Mouse (Mus musculus) kidney, embryonic 15.5 days (tissue): ENCODE measurements around the gene Bmper. TPM values are rescaled to one million over a fixed set of nuclear protein-coding genes. Genes with fewer than 3 reads are reported as not detected.

Experiments
- ATAC-seq: fragments of 200-750 bp; cut with Nextera tagmentation; replicated peaks from 2 replicates; pipeline ENCODE4 v1.8.0; 2017; ENCODE audit warnings: moderate TSS enrichment; ENCODE audit not compliant: low FRiP score
- H3K27ac ChIP-seq: fragments of 300-500 bp; sonication (generic); 2 replicates; pipeline ENCODE4 v1.5.1; 2015; ENCODE audit warnings: mild to moderate bottlenecking, inconsistent platforms
- H3K27me3 ChIP-seq: fragments of 300-500 bp; sonication (generic); 2 replicates; pipeline ENCODE4 v1.6.1; 2015; ENCODE audit warnings: inconsistent platforms
- H3K36me3 ChIP-seq: fragments of 300-500 bp; sonication (generic); 2 replicates; pipeline ENCODE4 v1.6.1; 2015; ENCODE audit warnings: inconsistent platforms
- H3K4me1 ChIP-seq: fragments of 300-500 bp; sonication (generic); 2 replicates; pipeline ENCODE4 v1.6.1; 2015; ENCODE audit warnings: inconsistent platforms
- H3K4me2 ChIP-seq: fragments of 300-500 bp; sonication (generic); 2 replicates; pipeline ENCODE4 v1.6.1; 2015; ENCODE audit warnings: moderate library complexity, mild to moderate bottlenecking, inconsistent platforms
- H3K4me3 ChIP-seq: fragments of 300-500 bp; sonication (generic); replicated peaks from 2 replicates; pipeline ENCODE4 v1.5.1; 2015; ENCODE audit warnings: mild to moderate bottlenecking, inconsistent platforms
- H3K9ac ChIP-seq: fragments of 300-500 bp; sonication (generic); 2 replicates; pipeline ENCODE4 v1.6.1; 2015; ENCODE audit warnings: mild to moderate bottlenecking, inconsistent platforms
- H3K9me3 ChIP-seq: fragments of 300-500 bp; sonication (generic); replicated peaks from 2 replicates; pipeline ENCODE4 v1.6.1; 2016; ENCODE audit warnings: inconsistent platforms
- WGBS: fragments of 180-500 bp; shearing (Covaris S2); methylation state at CpG from one replicate; pipeline ENCODE4 v1.1.7; 2015; ENCODE audit warnings: mixed read lengths; 5-methylcytosine and 5-hydroxymethylcytosine counted together
- polyA plus RNA-seq: library from polyadenylated mRNA; unstranded; fragments of >200 nt; fragmentation: Nextera tagmentation; extraction: Ambion mirVana; gene quantifications from 2 replicates; pipeline ENCODE4 v1.2.1, GENCODE M21; 2015

The Bmper gene
- polyA plus RNA-seq, 1 experiment from 2014 or later: 23.5 TPM

GRCm38 (mm10) chr9:23462949-23463608 is 240.2 kb downstream of the Bmper start:
- ATAC-seq: 0 out of 2 replicates have a peak, but pooled peaks have one; percentile 33
- H3K9ac ChIP-seq: no peak overlapping the region

DNA sequence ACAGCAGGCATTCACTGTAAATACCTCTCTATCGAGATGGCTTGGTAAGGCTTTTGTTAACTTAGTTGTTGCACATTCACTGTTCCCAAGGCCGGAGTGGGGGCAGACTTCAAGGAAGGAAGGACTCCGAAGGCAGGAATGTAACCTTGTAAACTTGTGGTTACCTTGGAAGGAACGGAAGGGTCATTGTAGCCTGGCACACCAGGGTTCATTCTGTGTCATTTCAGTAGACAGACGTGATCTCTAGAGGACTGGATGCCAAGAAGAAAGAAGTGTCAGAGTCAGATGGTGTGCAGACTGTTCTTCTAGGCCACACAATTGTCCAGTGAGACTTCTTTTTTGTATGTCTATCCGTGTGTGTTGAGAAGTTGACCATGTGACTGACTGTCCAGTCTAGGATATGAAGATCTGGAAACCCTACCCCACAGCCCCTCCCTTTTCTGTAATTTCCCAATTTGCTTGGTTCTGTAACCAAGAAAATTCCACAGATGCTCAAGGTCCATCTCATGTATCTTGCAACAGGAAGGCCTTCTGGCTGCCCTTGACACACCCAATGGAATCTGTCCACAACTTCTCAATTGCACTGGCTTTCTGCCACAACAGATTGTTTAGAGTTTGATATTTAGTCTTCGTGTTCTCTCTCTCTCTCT is 242.2 kb downstream of the Bmper start:
- H3K27me3 ChIP-seq: no peaks in the 10 kb centered on the region
- no peak for ATAC-seq
- no peaks in the 10 kb centered on the region for H3K36me3 ChIP-seq
- no peak overlapping the region for H3K4me3 ChIP-seq
- no peak overlapping the region for H3K27ac ChIP-seq
- no peak overlapping the region for H3K4me2 ChIP-seq
- no peak overlapping the region for H3K9ac ChIP-seq
- H3K4me1 ChIP-seq: no peaks in the 10 kb centered on the region
- 81% methylated on average over 7 of the region's 7 CpGs for WGBS
- H3K9me3 ChIP-seq: no peaks in the 10 kb centered on the region

More at GRCm38 (mm10) chr9:23462949-23463608, 240.2 kb downstream of the Bmper start:
- no peak overlapping the region for H3K4me3 ChIP-seq
- WGBS: 34% methylated on average over 3 of the region's 3 CpGs
- no peaks in the 10 kb centered on the region for H3K4me1 ChIP-seq
- no peaks in the 10 kb centered on the region for H3K36me3 ChIP-seq
- H3K27me3 ChIP-seq: no peaks in the 10 kb centered on the region
- H3K9me3 ChIP-seq: no peaks in the 10 kb centered on the region
- H3K4me2 ChIP-seq: no peak overlapping the region
- no peak overlapping the region for H3K27ac ChIP-seq

GRCm38 (mm10) chr9:23469886-23470285 is 247.0 kb downstream of the Bmper start:
- Histone ChIP-seq H3K27ac (no peak overlapping the region), H3K27me3 (no peaks in the 10 kb centered on the region), H3K4me2 (no peak overlapping the region), H3K36me3 (no peaks in the 10 kb centered on the region), H3K4me3 (no peak overlapping the region), H3K9me3 (no peaks in the 10 kb centered on the region), H3K4me1 (no peaks in the 10 kb centered on the region), H3K9ac (no peak overlapping the region)
- 42% methylated on average over 1 of the region's 1 CpGs for WGBS
- no peak for ATAC-seq

DNA sequence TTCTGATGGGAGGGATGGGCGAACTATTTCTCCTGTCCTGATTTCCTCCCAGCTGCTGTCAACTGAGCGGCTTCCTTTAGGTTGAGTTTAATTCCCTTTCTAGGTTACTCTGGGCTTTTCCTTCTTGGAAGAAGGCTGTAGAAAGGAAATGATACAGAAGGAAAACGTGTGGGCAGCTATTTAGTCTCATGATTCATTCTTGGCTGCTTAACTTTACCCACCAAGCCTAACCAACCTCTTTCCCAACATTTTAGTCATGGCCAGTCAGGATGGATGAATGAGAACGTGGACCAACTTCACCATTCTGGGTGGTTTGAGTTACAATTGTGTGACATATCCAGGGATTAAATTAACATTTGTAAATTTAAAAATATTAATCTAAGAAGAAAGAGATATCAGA is 263.0 kb downstream of the Bmper start:
- H3K27me3 ChIP-seq: no peaks in the 10 kb centered on the region
- H3K4me2 ChIP-seq: no peak overlapping the region
- 71% methylated on average over 4 of the region's 4 CpGs for WGBS
- no peaks in the 10 kb centered on the region for H3K4me1 ChIP-seq
- ATAC-seq: no peak
- no peaks in the 10 kb centered on the region for H3K36me3 ChIP-seq
- H3K9ac ChIP-seq: no peak overlapping the region
- no peaks in the 10 kb centered on the region for H3K9me3 ChIP-seq
- H3K27ac ChIP-seq: no peak overlapping the region
- no peak overlapping the region for H3K4me3 ChIP-seq

DNA sequence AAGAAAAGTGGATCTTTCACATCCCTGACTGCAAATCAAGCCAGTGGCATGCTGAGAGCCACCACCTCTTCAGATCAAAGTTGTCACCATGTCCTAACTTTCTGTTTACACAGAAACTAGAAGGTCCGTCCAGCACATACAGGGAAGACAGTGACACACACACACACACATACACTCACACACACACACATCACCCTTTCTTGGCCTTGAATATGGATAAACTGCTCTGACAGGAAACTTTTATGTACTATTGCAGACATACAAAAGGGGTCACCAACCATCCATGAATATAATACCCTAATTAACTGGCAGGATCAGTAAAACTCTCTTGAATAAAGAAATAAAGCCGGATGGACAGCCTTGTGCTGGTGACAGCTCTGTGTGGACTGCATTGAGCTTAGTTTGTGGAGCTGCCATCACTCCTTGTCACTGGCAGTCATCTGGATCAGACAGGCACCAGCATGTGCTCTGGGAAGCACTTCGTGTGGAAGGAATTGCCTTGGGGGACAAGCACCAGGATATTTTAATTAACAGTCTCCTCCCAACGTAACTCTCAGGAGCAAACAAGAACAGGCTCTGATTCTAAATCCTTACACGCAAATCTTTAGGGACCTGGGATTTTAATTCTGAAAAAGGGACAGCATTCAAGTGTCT is 264.0 kb downstream of the Bmper start:
- no peak overlapping the region for H3K27ac ChIP-seq
- H3K27me3 ChIP-seq: no peaks in the 10 kb centered on the region
- H3K4me3 ChIP-seq: no peak overlapping the region
- no peak for ATAC-seq
- no peaks in the 10 kb centered on the region for H3K9me3 ChIP-seq
- no peak overlapping the region for H3K9ac ChIP-seq
- no peak overlapping the region for H3K4me2 ChIP-seq
- no peaks in the 10 kb centered on the region for H3K36me3 ChIP-seq
- H3K4me1 ChIP-seq: no peaks in the 10 kb centered on the region
- 62% methylated on average over 5 of the region's 5 CpGs for WGBS

- Histone ChIP-seq H3K9me3 (no peaks in the 10 kb centered on the region), H3K4me3 (no peak overlapping the region), H3K9ac (no peak overlapping the region), H3K4me1 (no peaks in the 10 kb centered on the region), H3K4me2 (no peak overlapping the region), H3K27me3 (no peaks in the 10 kb centered on the region), H3K36me3 (no peaks in the 10 kb centered on the region), H3K27ac (no peak overlapping the region)
- WGBS: 92% methylated on average over 5 of the region's 5 CpGs
- no peak for ATAC-seq
These were observed 265.4 kb downstream of the Bmper start for GRCm38 (mm10) chr9:23488265-23488664.

GRCm38 (mm10) chr9:23495400-23495799 is 272.5 kb downstream of the Bmper start:
- Histone ChIP-seq H3K4me1 (no peaks in the 10 kb centered on the region), H3K27me3 (no peaks in the 10 kb centered on the region), H3K9me3 (no peaks in the 10 kb centered on the region), H3K4me3 (no peak overlapping the region), H3K4me2 (no peak overlapping the region), H3K27ac (no peak overlapping the region), H3K36me3 (no peaks in the 10 kb centered on the region), H3K9ac (no peak overlapping the region)
- WGBS: 88% methylated on average over 4 of the region's 4 CpGs
- ATAC-seq: no peak

DNA sequence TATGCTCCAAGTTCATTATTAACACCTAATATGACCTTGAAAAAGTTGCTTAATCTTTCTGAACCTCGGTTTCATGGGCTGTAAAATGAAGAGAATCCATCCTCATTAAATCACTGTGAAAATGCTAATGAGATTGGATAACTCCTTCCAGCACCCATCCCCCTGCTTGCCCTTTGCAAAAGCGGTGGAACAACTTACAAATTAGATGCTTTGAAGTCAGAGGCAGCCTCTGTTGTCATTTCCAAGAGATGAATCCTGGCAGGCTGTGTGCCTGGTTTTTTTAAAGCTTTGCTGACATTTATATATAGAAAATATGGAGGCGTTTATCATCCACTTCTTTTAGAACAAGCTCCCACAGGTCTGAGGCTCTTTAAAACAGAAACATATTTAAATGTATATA is 274.8 kb downstream of the Bmper start:
- Histone ChIP-seq H3K4me3 (no peak overlapping the region), H3K27me3 (no peaks in the 10 kb centered on the region), H3K36me3 (no peaks in the 10 kb centered on the region), H3K4me2 (no peak overlapping the region), H3K9ac (no peak overlapping the region), H3K4me1 (no peaks in the 10 kb centered on the region), H3K9me3 (peaks cover 5% of the 10 kb centered on the region; the same call in 1 of the 2 replicates), H3K27ac (no peak overlapping the region)
- no peak for ATAC-seq
- WGBS: 24% methylated on average over 3 of the region's 3 CpGs

GRCm38 (mm10) chr9:23533870-23534269 is 311.0 kb downstream of the Bmper start:
- Histone ChIP-seq H3K9ac (no peak overlapping the region), H3K27ac (0 out of 2 replicates have a peak overlapping the region, but pooled peaks have one; percentile 4), H3K36me3 (no peaks in the 10 kb centered on the region), H3K4me2 (no peak overlapping the region), H3K27me3 (no peaks in the 10 kb centered on the region), H3K4me1 (no peaks in the 10 kb centered on the region), H3K4me3 (no peak overlapping the region), H3K9me3 (no peaks in the 10 kb centered on the region)
- WGBS: 25% methylated on average over 1 of the region's 1 CpGs
- ATAC-seq: peak; percentile 89
